Mouse (Mus musculus) forebrain, embryonic 15.5 days (tissue): ENCODE results near the gene Vps72. TPM values are rescaled to one million over a fixed set of nuclear protein-coding genes. Genes with fewer than 3 reads are reported as not detected.

Experiments
- microRNA-seq: library from miRNA; unstranded; fragments of <30 nt; microRNA quantifications from one replicate; pipeline ENCODE4, GENCODE M21; 2016
- polyA plus RNA-seq: library from polyadenylated mRNA; unstranded; fragments of >200 nt; fragmentation: Nextera tagmentation; extraction: Ambion mirVana; gene quantifications from 2 replicates; pipeline ENCODE4 v1.2.1, GENCODE M21; 2015

Gene Vps72
- polyA plus RNA-seq, 1 experiment from 2014 or later, result 235 TPM

Small RNAs within 50 kb of the gene (microRNA-seq; reads per million reads assigned to microRNA genes)
- gene Mir8099-1, result not detected

Other genes with a start within 250 kb of the Vps72 start
- 380 and 393 TPM in 2 replicates for gene Psmb4, start 224.1 kb upstream of the Vps72 start, polyA plus RNA-seq
- gene Selenbp1, start 178.0 kb upstream of the Vps72 start, polyA plus RNA-seq, result 9.5 and 11.6 TPM in 2 replicates
- gene Rfx5, start 156.9 kb upstream of the Vps72 start, polyA plus RNA-seq, result 5.4 and 6.0 TPM in 2 replicates
- 24.9 and 27.1 TPM in 2 replicates for gene Pi4kb, start 136.3 kb upstream of the Vps72 start, polyA plus RNA-seq
- 22.4 and 23.0 TPM in 2 replicates for gene Zfp687, start 95.6 kb upstream of the Vps72 start, polyA plus RNA-seq
- gene Psmd4, start 68.4 kb upstream of the Vps72 start, polyA plus RNA-seq, result 291 and 296 TPM in 2 replicates
- gene Pip5k1a, start 4.1 kb upstream of the Vps72 start, polyA plus RNA-seq, result 20.5 and 21.6 TPM in 2 replicates
- gene Tmod4, start 13.5 kb downstream of the Vps72 start, polyA plus RNA-seq, result 0.74 and 1.1 TPM in 2 replicates
- gene Scnm1, start 23.0 kb downstream of the Vps72 start, polyA plus RNA-seq, result 105 and 108 TPM in 2 replicates
- gene Lysmd1, start 23.1 kb downstream of the Vps72 start, polyA plus RNA-seq, result 39.8 and 42.2 TPM in 2 replicates
- gene Tnfaip8l2, start 31.3 kb downstream of the Vps72 start, polyA plus RNA-seq, result 2.5 and 3.6 TPM in 2 replicates
- 30.4 and 34.1 TPM in 2 replicates for gene Sema6c, start 49.4 kb downstream of the Vps72 start, polyA plus RNA-seq
- gene Gabpb2, start 106.9 kb downstream of the Vps72 start, polyA plus RNA-seq, result 4.8 and 5.9 TPM in 2 replicates
- gene Cdc42se1, start 117.7 kb downstream of the Vps72 start, polyA plus RNA-seq, result 88.5 and 90.0 TPM in 2 replicates
- gene Mllt11, start 121.1 kb downstream of the Vps72 start, polyA plus RNA-seq, result 254 and 266 TPM in 2 replicates
- 0.11 and 0.15 TPM in 2 replicates for gene Gm128, start 130.6 kb downstream of the Vps72 start, polyA plus RNA-seq
- 0.10 TPM in 1 of 2 replicates, not detected in the other for gene Bnipl, start 140.2 kb downstream of the Vps72 start, polyA plus RNA-seq
- 46.1 and 46.2 TPM in 2 replicates for gene Mindy1, start 170.3 kb downstream of the Vps72 start, polyA plus RNA-seq
- gene Prune1, start 171.1 kb downstream of the Vps72 start, polyA plus RNA-seq, result 42.0 and 44.4 TPM in 2 replicates
- 0.47 and 0.61 TPM in 2 replicates for gene Anxa9, start 196.2 kb downstream of the Vps72 start, polyA plus RNA-seq
- gene Cers2, start 203.8 kb downstream of the Vps72 start, polyA plus RNA-seq, result 96.7 and 101 TPM in 2 replicates
- gene Setdb1, start 246.2 kb downstream of the Vps72 start, polyA plus RNA-seq, result 45.2 and 48.8 TPM in 2 replicates